Mouse (Mus musculus) G1E (cell line): ENCODE data around the gene Stat6. TPM values are rescaled to one million over a fixed set of nuclear protein-coding genes. Genes with fewer than 3 reads are reported as not detected.

Source experiments
- ATAC-seq: 2 replicates; pipeline ENCODE4 v1.8.0; 2016; ENCODE audit warnings: mild to moderate bottlenecking; ENCODE audit not compliant: insufficient number of reproducible peaks, poor library complexity, low FRiP score, severe bottlenecking; ENCODE audit errors: extremely low read depth
- DNase-seq: peaks from one replicate; pipeline ENCODE4 v3.0.0; 2012; ENCODE audit warnings: low spot score
- H3K27me3 ChIP-seq: 2 replicates; pipeline ENCODE4 v1.6.1; 2012; ENCODE audit warnings: mild to moderate bottlenecking, low read length, inconsistent platforms; ENCODE audit not compliant: insufficient read depth
- H3K36me3 ChIP-seq: replicated peaks from 2 replicates; pipeline ENCODE3; 2012; ENCODE audit warnings: mild to moderate bottlenecking, inconsistent platforms
- H3K4me1 ChIP-seq: 2 replicates; pipeline ENCODE4 v1.6.1; 2012; ENCODE audit warnings: low read depth, low read length, inconsistent platforms, mixed read lengths; ENCODE audit not compliant: insufficient read depth
- H3K4me3 ChIP-seq: 2 replicates; pipeline ENCODE4 v1.5.1; 2012; ENCODE audit warnings: low read depth, mild to moderate bottlenecking, inconsistent platforms, low read length, moderate library complexity, mixed read lengths
- H3K9me3 ChIP-seq: replicated peaks from 2 replicates; pipeline ENCODE4 v1.6.1; 2012; ENCODE audit warnings: inconsistent platforms
- CTCF ChIP-seq: IDR thresholded peaks from 2 replicates; pipeline ENCODE4 v1.5.1; 2012; ENCODE audit warnings: low read depth, low read length, inconsistent platforms, mixed read lengths
- GATA1 ChIP-seq: IDR thresholded peaks from 2 replicates; pipeline ENCODE4 v1.6.1; 2012; ENCODE audit warnings: borderline replicate concordance, low read length, inconsistent platforms, mixed read lengths
- GATA2 ChIP-seq: IDR thresholded peaks from 2 replicates; pipeline ENCODE4 v1.6.1; 2012; ENCODE audit warnings: low read depth, low read length, inconsistent platforms, borderline replicate concordance
- POLR2AphosphoS5 ChIP-seq: IDR thresholded peaks from 2 replicates; pipeline ENCODE4 v1.6.1; 2012; ENCODE audit warnings: low read depth, low read length, inconsistent platforms; ENCODE audit not compliant: insufficient replicate concordance
- TAL1 ChIP-seq: conservative IDR thresholded peaks from 2 replicates; pipeline ENCODE4 v1.6.1; 2012; ENCODE audit warnings: low read depth, low read length, inconsistent platforms, mixed read lengths
- polyA plus RNA-seq: library from polyadenylated mRNA; stranded (reverse); fragments of >175 nt; gene quantifications from 2 replicates; pipeline ENCODE4 v1.2.3, GENCODE M21; 2012
- total RNA-seq, 2 experiments: library from RNA; stranded (forward) in 1 of 2; stranded (reverse) in 1 of 2; fragments of 200-1000 nt in 1 of 2; fragments of >200 nt in 1 of 2; fragmentation: Nextera tagmentation in 1 of 2; gene quantifications; 2 replicates each; pipeline ENCODE4 v1.2.3; 2014 to 2017

The Stat6 gene
- total and polyA plus RNA-seq, 3 experiments: 44.0 to 90.5 (median 69.5) TPM

GRCm38 (mm10) chr10:127614236-127615033 is 28.4 kb upstream of the Stat6 start:
- DNase-seq: no peak
- H3K9me3 ChIP-seq: no peaks in the 10 kb centered on the region
- peaks cover 12% of the 10 kb centered on the region for H3K4me1 ChIP-seq
- TF ChIP-seq TAL1: no peak
- TF ChIP-seq POLR2AphosphoS5: no peak
- no peak for TF ChIP-seq GATA2
- no peak for TF ChIP-seq GATA1
- TF ChIP-seq CTCF: no peak
- H3K36me3 ChIP-seq: no peaks in the 10 kb centered on the region
- H3K4me3 ChIP-seq: no peak overlapping the region
- peaks cover 94% of the 10 kb centered on the region for H3K27me3 ChIP-seq
- ATAC-seq: no peak

GRCm38 (mm10) chr10:127615034-127615374 is 27.8 kb upstream of the Stat6 start:
- TF ChIP-seq POLR2AphosphoS5: no peak
- no peak for TF ChIP-seq TAL1
- TF ChIP-seq GATA2: no peak
- TF ChIP-seq GATA1: no peak
- TF ChIP-seq CTCF: no peak
- DNase-seq (no peak), ATAC-seq (no peak)
- H3K36me3 ChIP-seq: no peaks in the 10 kb centered on the region
- H3K27me3 ChIP-seq: peaks cover 95% of the 10 kb centered on the region
- peaks cover 10% of the 10 kb centered on the region for H3K4me1 ChIP-seq
- no peak overlapping the region for H3K4me3 ChIP-seq
- H3K9me3 ChIP-seq: no peaks in the 10 kb centered on the region

GRCm38 (mm10) chr10:127615591-127615990 is 27.2 kb upstream of the Stat6 start:
- Histone ChIP-seq H3K4me3 (no peak overlapping the region), H3K27me3 (peaks cover 93% of the 10 kb centered on the region), H3K4me1 (peaks cover 5% of the 10 kb centered on the region; the same call in 1 of the 2 replicates), H3K36me3 (no peaks in the 10 kb centered on the region), H3K9me3 (no peaks in the 10 kb centered on the region)
- no peak for DNase-seq
- TF ChIP-seq POLR2AphosphoS5 (no peak), TAL1 (no peak), GATA2 (no peak), CTCF (no peak), GATA1 (no peak)
- ATAC-seq: no peak

GRCm38 (mm10) chr10:127616261-127616679 is 26.5 kb upstream of the Stat6 start:
- peaks cover 6% of the 10 kb centered on the region; the same call in 1 of the 2 replicates for H3K4me1 ChIP-seq
- peaks cover 95% of the 10 kb centered on the region for H3K27me3 ChIP-seq
- DNase-seq: no peak
- no peak for ATAC-seq
- H3K9me3 ChIP-seq: no peaks in the 10 kb centered on the region
- H3K4me3 ChIP-seq: no peak overlapping the region
- TF ChIP-seq CTCF (no peak), POLR2AphosphoS5 (no peak), TAL1 (no peak), GATA1 (no peak), GATA2 (no peak)
- H3K36me3 ChIP-seq: no peaks in the 10 kb centered on the region

DNA sequence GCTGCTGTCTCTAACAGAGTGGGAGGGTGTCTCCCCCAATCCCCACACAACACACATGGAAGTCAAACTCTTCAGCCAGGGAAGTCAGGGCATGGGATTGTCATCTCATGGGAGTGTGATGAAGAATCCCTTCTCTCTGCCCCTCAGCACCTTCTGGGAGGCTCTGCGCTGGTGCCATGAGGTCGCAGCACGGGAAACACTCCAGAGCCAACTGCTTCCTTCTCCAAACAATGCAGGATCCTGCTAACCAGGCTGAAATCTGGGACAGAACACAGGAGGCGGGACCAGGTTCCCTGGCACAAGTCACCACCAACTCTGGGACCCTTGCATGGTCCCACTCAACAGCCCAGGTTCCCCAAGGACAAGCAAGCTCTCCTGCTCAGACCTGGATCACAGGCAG is 25.5 kb upstream of the Stat6 start:
- Histone ChIP-seq H3K36me3 (no peaks in the 10 kb centered on the region), H3K4me3 (no peak overlapping the region), H3K9me3 (no peaks in the 10 kb centered on the region), H3K27me3 (peaks cover 96% of the 10 kb centered on the region), H3K4me1 (peaks cover 13% of the 10 kb centered on the region)
- TF ChIP-seq GATA2 (no peak), GATA1 (no peak), TAL1 (no peak), POLR2AphosphoS5 (no peak), CTCF (no peak)
- ATAC-seq: no peak
- DNase-seq: no peak

DNA sequence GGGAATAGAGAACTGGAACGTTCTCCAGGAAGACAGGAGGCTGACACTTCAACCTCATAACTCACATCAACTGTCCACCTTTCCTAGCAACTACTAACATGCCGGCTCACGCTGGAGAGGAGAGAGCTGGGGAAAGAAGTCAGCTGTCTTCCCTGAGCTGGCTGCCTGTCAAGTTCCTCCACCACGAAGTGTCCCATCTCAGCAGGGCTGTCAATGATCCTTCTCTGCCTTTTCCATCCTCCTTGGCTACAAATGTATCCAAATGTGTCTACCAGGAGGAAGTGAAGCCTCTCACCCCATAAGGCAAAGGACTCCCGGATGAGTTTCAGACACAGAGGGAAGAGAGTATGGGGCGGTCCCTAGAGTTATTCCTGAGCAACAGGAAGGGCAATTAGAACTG is 24.6 kb upstream of the Stat6 start:
- Histone ChIP-seq H3K36me3 (no peaks in the 10 kb centered on the region), H3K4me3 (no peak overlapping the region), H3K4me1 (peaks cover 13% of the 10 kb centered on the region), H3K27me3 (peaks cover 90% of the 10 kb centered on the region), H3K9me3 (no peaks in the 10 kb centered on the region)
- TF ChIP-seq TAL1 (no peak), CTCF (no peak), GATA2 (no peak), POLR2AphosphoS5 (no peak), GATA1 (no peak)
- DNase-seq (no peak), ATAC-seq (no peak)
